Mouse (Mus musculus) Patski (cell line): ENCODE measurements at regions not wholly inside any gene's neighbourhood (a gene's known extent, or its start where the extent isn't known, plus 50 kb on each side); places are given as distances from the start of the nearest gene placed in this dataset.
"Not testable (repeated sequence)": the region's sequence is repeated elsewhere in the genome, so short reads cannot be mapped to it uniquely, and the experiment has no call there.

Source experiments
- ATAC-seq: fragments of 100-300 bp; one replicate; pipeline ENCODE4 v1.8.0; 2021
- CTCF ChIA-PET: fragments of 350-600 bp; sonication (Branson Sonifier 250); formaldehyde crosslinking; loops from one replicate; lab custom pipeline; 2022; ENCODE audit warnings: inconsistent platforms; lab: Charles Lee
- POLR2A ChIA-PET: fragments of 350-600 bp; sonication (Branson Sonifier 250); formaldehyde crosslinking; loops from one replicate; lab custom pipeline; 2022; ENCODE audit warnings: antibody characterized with exemption, inconsistent platforms; lab: Charles Lee
- DNase-seq: peaks from one replicate; pipeline ENCODE4 v3.0.0-alpha.2; 2011; ENCODE audit warnings: low read depth, low spot score
- H3K27me3 ChIP-seq: fragments of 371-371 bp; one replicate; pipeline ENCODE4 v1.5.1; 2021
- CTCF ChIP-seq: fragments of 100-300 bp; IDR thresholded peaks from one replicate; pipeline ENCODE4 v1.5.1; 2021
- in situ Hi-C: fragments of 300-500 bp; cut with MboI; formaldehyde crosslinking; loops from 3 replicates; pipeline ENCODE4 v1.11.1; 2018; ENCODE audit warnings: low pct_unique_long_range_greater_than_20kb, mixed read lengths

GRCm38 (mm10) chr16:84627052-84627451, 108.5 kb downstream of the Mrpl39 start:
- H3K27me3 ChIP-seq: peaks cover 5% of the 10 kb centered on the region
- DNase-seq (no peak), ATAC-seq (no peak)
- TF ChIP-seq CTCF: no peak
- ChIA-PET CTCF (no interaction called here), POLR2A (no interaction called here)
- in situ Hi-C loops: no loop called here

- DNase-seq (no peak), ATAC-seq (no peak)
- ChIA-PET CTCF (no interaction called here), POLR2A (no interaction called here)
- peaks cover 5% of the 10 kb centered on the region for H3K27me3 ChIP-seq
- in situ Hi-C loops: no loop called here
- no peak for TF ChIP-seq CTCF
Measured at GRCm38 (mm10) chr16:84629868-84630267, 105.7 kb downstream of the Mrpl39 start.

- H3K27me3 ChIP-seq, ATAC-seq, DNase-seq, in situ Hi-C loops, POLR2A ChIA-PET: not testable (repeated sequence)
- CTCF ChIA-PET: interaction anchor here (1.0 kb wide), 1 partner anchor 31 kb away, joined by 3 read pairs; no protein-coding TSS in a partner anchor
- TF ChIP-seq CTCF: peak; percentile 57
Measured at GRCm38 (mm10) chr16:84644446-84644845, 91.1 kb downstream of the Mrpl39 start.

DNA sequence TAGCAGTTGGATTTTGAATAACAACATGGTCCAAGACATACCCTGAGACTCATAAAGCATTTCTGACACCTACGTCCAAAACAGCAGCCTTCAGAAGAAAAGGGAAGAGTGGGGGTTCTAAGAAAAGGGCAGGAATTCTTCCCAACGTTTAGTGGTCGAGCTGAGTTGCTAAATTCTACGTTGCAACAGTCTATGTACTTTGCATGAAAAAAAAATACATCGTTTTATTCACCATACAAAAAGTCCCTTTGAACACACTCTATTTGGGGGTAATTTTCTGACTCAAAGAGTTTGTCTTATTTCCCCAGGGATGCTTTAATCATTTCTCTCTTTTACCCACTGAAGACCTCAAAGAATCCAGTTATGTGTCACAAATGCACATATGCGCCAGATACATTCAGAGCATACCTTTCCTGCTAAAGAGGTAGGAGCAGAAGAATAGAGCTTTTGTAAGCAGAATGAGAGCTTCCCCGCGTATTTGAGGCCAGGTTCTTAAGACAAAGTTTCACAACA, 89.3 kb downstream of the Mrpl39 start:
- no peak for DNase-seq
- ATAC-seq: no peak
- in situ Hi-C loops: no loop called here
- peaks cover 4% of the 10 kb centered on the region for H3K27me3 ChIP-seq
- TF ChIP-seq CTCF: no peak
- ChIA-PET CTCF (interaction anchor here (1.1 kb wide), 1 partner anchor 14 kb away, joined by 6 read pairs; no protein-coding TSS in a partner anchor), POLR2A (no interaction called here)

DNA sequence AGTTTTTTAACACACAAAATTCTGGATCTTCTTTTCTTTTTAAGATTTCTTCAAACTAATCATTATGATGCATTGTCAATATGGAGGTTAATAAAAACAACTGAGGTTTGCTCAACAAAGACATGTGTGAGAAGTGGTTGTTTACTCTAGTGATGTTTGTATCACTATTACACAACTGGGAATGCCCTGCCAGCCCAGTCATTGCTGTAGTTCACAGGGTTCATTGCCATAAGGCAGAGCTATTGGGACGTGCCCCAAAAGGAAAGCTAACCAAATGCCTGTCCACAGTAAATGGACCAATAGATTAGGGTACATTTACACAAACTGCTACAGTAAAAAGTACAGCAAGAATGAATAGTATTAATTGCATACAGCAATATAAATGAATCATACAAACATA, 84.9 kb downstream of the Mrpl39 start:
- no peak for TF ChIP-seq CTCF
- peaks cover 2% of the 10 kb centered on the region for H3K27me3 ChIP-seq
- ATAC-seq (no peak), DNase-seq (no peak)
- POLR2A ChIA-PET: no interaction called here
- in situ Hi-C loops: no loop called here
- CTCF ChIA-PET: no interaction called here

GRCm38 (mm10) chr16:84653873-84654272, 81.7 kb downstream of the Mrpl39 start:
- in situ Hi-C loops: no loop called here
- no peak for DNase-seq
- H3K27me3 ChIP-seq: peaks cover 2% of the 10 kb centered on the region
- ChIA-PET POLR2A (no interaction called here), CTCF (no interaction called here)
- ATAC-seq: no peak
- TF ChIP-seq CTCF: no peak

DNA sequence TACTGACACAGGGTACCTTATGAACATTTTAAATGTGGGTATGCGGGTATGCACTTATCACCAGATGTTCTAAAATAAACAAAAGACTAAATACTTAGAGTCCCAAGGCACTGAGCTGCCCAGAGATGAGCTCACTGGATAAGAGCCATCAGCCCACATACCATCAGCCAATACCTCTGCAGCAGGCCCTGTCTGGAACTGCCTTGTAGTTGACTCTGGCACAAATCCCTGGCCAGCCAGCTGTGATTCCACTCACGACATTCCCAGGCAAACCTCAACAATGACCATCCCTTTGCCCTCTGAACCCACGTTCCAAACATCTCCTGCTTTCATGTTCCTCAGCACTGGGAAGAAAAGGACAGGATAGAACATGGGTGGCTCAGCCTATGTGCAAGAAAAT, 73.7 kb downstream of the Mrpl39 start:
- ATAC-seq: peak; percentile 62
- ChIA-PET CTCF (interaction anchor here (1.2 kb wide), 1 partner anchor 13 kb away, joined by 4 read pairs; no protein-coding TSS in a partner anchor), POLR2A (interaction anchor here (0.7 kb wide), 1 partner anchor 153 kb away, joined by 4 read pairs; no protein-coding TSS in a partner anchor)
- in situ Hi-C loops: no loop called here
- no peaks in the 10 kb centered on the region for H3K27me3 ChIP-seq
- no peak for DNase-seq
- no peak for TF ChIP-seq CTCF

GRCm38 (mm10) chr16:84663581-84663980, 72.0 kb downstream of the Mrpl39 start:
- no peak for ATAC-seq
- no peak for DNase-seq
- no peak for TF ChIP-seq CTCF
- in situ Hi-C loops: no loop called here
- ChIA-PET CTCF (no interaction called here), POLR2A (no interaction called here)
- H3K27me3 ChIP-seq: no peaks in the 10 kb centered on the region
